Mouse (Mus musculus) lung, adult 2 months (tissue): ENCODE data around the gene Dmrtc2.

Source experiments
- CTCF ChIP-seq: fragments of 200-500 bp; IDR thresholded peaks from 2 replicates; pipeline ENCODE4 v1.5.1; 2011; ENCODE audit warnings: mild to moderate bottlenecking, low read length, control low read depth; ENCODE audit not compliant: insufficient read depth
- POLR2A ChIP-seq: fragments of 200-500 bp; IDR thresholded peaks from 2 replicates; pipeline ENCODE4 v1.6.1; 2011; ENCODE audit warnings: low read depth, mild to moderate bottlenecking, control low read depth, low read length, borderline replicate concordance; ENCODE audit errors: extremely low read depth

DNA sequence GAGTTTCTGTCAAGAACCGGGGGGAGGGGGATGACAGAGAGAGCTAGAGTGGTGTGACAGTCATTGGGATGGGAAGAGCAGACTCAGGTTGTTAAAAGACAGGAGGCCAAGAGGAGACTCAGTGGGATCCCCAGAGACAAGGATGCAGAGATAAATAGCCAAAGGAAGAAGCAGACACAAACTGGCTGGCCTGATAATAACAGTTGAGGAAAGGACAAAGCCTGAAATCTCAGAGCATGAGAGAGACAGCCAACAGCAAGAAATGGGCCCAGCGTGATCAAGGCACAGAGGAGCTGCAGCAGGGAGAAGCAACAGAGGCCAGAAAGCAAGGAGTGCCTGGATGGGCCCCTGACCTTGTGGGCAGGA is 32.4 kb downstream of the Dmrtc2 start:
- TF ChIP-seq POLR2A (no peak), CTCF (no peak)
